Mouse (Mus musculus): ENCODE data around the gene Gm20888.
"Not testable (repeated sequence)": the region's sequence is repeated elsewhere in the genome, so short reads cannot be mapped to it uniquely, and the experiment has no call there.

The Gm20888 gene

DNA sequence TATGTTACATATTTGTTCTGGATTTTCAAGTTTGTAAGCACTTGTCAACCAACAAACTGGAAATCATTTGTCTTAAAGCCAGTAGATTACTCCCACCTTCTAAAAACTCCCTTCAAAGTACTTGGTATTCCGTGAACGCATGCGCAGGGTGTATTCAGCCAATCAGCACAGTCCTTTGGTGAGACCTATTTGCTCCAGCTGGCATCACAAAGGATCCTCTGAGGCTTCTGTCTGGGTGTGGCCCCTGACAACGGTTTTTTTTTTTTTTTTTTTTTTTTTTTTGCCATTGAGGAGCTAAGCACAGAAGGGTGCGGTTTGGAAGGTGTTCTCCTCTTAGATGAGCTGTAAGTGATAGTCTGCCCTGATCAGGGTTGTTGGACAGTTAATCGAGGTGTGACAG, at the start of gene Gm20888:
Gene Gm20888 (plus strand): TSS at position 301 of the 400 bp plus-strand sequence.
- not testable (repeated sequence) for DNase-seq (ENCODE audit: low read depth)
